Mouse (Mus musculus) effector memory CD4-positive, alpha-beta T cell, adult 7 months (primary cell): ENCODE results near the gene Cnih4. TPM values are rescaled to one million over a fixed set of nuclear protein-coding genes. Genes with fewer than 3 reads are reported as not detected.

Experiments used
- polyA plus RNA-seq: library from polyadenylated mRNA; unstranded; fragments of 100-300 nt; shearing (Covaris generic); gene quantifications from one replicate; pipeline ENCODE4 v1.2.1, GENCODE M21; 2017

The Cnih4 gene
- polyA plus RNA-seq = 40.4 TPM

DNA sequence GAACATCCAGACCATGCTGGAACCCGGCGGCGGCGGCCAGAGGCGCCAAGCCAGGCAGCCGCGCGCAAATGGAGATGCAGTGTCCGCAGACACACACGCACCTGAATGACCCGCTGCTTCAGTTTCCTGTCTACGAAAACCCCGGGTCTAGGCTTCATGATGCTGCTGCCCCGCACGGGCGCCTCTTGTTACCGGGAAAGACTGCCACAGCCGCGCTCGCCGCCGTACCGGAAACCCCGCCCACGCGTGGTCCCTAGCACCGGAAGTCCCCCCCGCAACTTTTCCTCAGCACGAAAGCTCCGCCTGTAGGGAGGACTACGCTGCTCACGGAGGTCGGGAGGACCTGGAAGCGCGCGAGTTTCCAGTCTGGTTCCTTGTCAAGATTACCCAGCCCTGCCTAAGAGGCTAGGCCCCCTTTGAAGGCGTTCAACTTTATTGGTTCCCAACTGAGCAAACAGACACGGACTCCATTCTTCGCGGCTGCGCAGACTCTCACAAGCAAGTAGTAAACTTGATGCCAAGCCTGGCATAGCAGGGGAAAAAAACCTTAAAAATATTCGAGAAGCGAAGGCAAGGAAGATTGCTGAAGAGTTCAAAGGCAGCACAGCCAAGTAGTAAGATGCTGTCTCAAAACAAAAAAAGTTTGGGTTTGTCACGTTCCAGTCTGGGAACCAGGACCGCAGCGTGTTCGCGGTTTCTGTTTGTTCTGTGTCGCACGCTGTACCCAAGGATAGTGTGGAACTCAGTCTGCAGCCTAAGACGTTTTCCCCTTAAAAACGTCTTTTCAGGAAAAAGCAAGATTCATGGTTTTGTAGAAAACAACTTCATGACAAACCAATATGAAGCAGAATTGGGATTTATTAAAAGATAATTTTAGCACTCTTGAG lies at the start of gene Cnih4, which contains the start of gene Nvl:
Cnih4 (plus strand) TSS at position 744 of the 887 bp plus-strand sequence.
Nvl (minus strand) TSS at position 255 of the 887 bp plus-strand sequence.

GRCm38 (mm10) chr1:181211920-181212633 lies 67.6 kb downstream of the Cnih4 start, which contains the start of gene Wdr26:
Gene Wdr26, minus strand, starts transcription at chr1:181212001.

Other genes with a start within 250 kb of the Cnih4 start
- gene Pycr2, start 240.4 kb upstream of the Cnih4 start, polyA plus RNA-seq = 48.0 TPM
- gene Lefty1, start 209.7 kb upstream of the Cnih4 start, polyA plus RNA-seq = not detected
- gene Tmem63a, start 202.3 kb upstream of the Cnih4 start, polyA plus RNA-seq = 48.1 TPM
- gene Ephx1, start 123.8 kb upstream of the Cnih4 start, polyA plus RNA-seq = 10.7 TPM
- gene 9130409I23Rik, start 93.5 kb upstream of the Cnih4 start, polyA plus RNA-seq = not detected
- gene Nvl, start 489 bp upstream of the Cnih4 start, polyA plus RNA-seq = 22.5 TPM
- gene Wdr26, start 67.3 kb downstream of the Cnih4 start, polyA plus RNA-seq = 51.5 TPM
- gene Cnih3, start 207.9 kb downstream of the Cnih4 start, polyA plus RNA-seq = 0.22 TPM